In the genomic region with DNA sequence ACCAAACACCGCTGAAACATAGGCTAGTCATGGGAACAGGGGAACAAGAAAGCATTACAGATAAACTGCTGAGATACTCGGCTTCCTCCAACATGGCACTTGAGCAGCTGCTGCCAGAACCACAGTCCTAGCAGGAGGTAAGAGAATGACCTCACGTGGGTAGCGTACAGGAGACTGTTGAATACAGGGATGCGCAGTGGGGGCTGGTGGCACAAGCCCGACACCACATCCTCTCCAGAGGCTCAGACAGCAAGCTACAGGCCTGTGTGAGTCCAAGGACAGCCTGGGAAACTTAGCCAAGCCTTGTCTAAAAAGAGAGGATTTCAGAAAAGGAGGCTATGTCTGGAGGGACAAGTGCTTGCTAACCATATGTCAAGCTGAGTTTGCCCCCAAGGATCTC, we compare ENCODE assay signal across 21 mouse cellular contexts. TPM values are rescaled to one million over a fixed set of nuclear protein-coding genes. Genes with fewer than 3 reads are reported as not detected.
DNase-seq lines count a peak whose midpoint lies in the region; ATAC-seq and TF ChIP-seq lines count a peak whose summit lies in the region.
"Had no signal": no experiment of that assay in that cellular context is flagged by ENCODE, and none has a peak within 500 bp of the region (broad histone marks: within the 10 kb centered on the region; RNA-seq: fewer than 3 reads in every experiment).

No protein-coding gene starts in this region.

- no peak for TF ChIP-seq CTCF in hindbrain, postnatal 0 days (IDR thresholded peaks at IDR 0.05; ENCODE audit: low read depth)

- DNase-seq in hindbrain, postnatal 0 days (ENCODE audit: low spot score) = no peak
- no peak for DNase-seq in hindbrain, embryonic 11.5 days (ENCODE audit: low spot score)
- DNase-seq in thymus, postnatal 25 days = peak; percentile 28
- no peak for DNase-seq in thymus, adult 18-20 months
- DNase-seq in induced T-regulatory cell, adult 2 months (ENCODE audit: low read depth) = peak; percentile 21
- DNase-seq in lung, postnatal 25 days (ENCODE audit: low spot score) = no peak
- DNase-seq: adrenal gland, postnatal 14 days; cerebellum, adult 11 months; cerebellum, postnatal 25 days; embryo, embryonic 11 days; gastrocnemius, postnatal 14 days; kidney, adult 11 months; layer of hippocampus, postnatal 36 days; right cerebral cortex, adult 18-20 months had no signal

- peak; percentile 62 for ATAC-seq in hindbrain, postnatal 0 days
- no peak for ATAC-seq in hindbrain, embryonic 11.5 days (ENCODE audit: low FRiP score)
- no peak for ATAC-seq in intestine, embryonic 15.5 days
- ATAC-seq: midbrain, embryonic 13.5 days; Patski had no signal

- H3K27me3 ChIP-seq in hindbrain, postnatal 0 days (ENCODE audit: insufficient read depth, low read length) = no peaks in the 10 kb centered on the region
- no peaks in the 10 kb centered on the region for H3K27me3 ChIP-seq in hindbrain, embryonic 11.5 days (ENCODE audit: control insufficient read depth, insufficient read depth, low read length)
- no peaks in the 10 kb centered on the region for H3K27me3 ChIP-seq in intestine, embryonic 15.5 days (replicated peaks)
- H3K27me3 ChIP-seq: forebrain, embryonic 15.5 days; limb, embryonic 13.5 days; midbrain, embryonic 13.5 days; Patski had no signal

- 75% methylated on average over 6 of the region's 6 CpGs for WGBS in hindbrain, postnatal 0 days
- 92% methylated on average over 6 of the region's 6 CpGs for WGBS in hindbrain, embryonic 11.5 days
- 97% methylated on average over 6 of the region's 6 CpGs for WGBS in intestine, embryonic 15.5 days

- H3K4me1 ChIP-seq in hindbrain, postnatal 0 days (ENCODE audit: insufficient read depth, low read length) = no peaks in the 10 kb centered on the region
- no peaks in the 10 kb centered on the region for H3K4me1 ChIP-seq in hindbrain, embryonic 11.5 days (replicated peaks; ENCODE audit: control insufficient read depth, insufficient read depth, low read length)
- no peaks in the 10 kb centered on the region for H3K4me1 ChIP-seq in intestine, embryonic 15.5 days (replicated peaks)
- H3K4me1 ChIP-seq: forebrain, embryonic 15.5 days; limb, embryonic 13.5 days; midbrain, embryonic 13.5 days had no signal

- no peak overlapping the region for H3K4me3 ChIP-seq in hindbrain, postnatal 0 days (ENCODE audit: low read length)
- H3K4me3 ChIP-seq in hindbrain, embryonic 11.5 days (ENCODE audit: low read depth, low read length) = no peak overlapping the region
- no peak overlapping the region for H3K4me3 ChIP-seq in intestine, embryonic 15.5 days (replicated peaks)
- H3K4me3 ChIP-seq: forebrain, embryonic 15.5 days; limb, embryonic 13.5 days; midbrain, embryonic 13.5 days; myocyte had no signal

- no peak overlapping the region for H3K9ac ChIP-seq in hindbrain, postnatal 0 days (replicated peaks; ENCODE audit: low read length)
- H3K9ac ChIP-seq in hindbrain, embryonic 11.5 days (ENCODE audit: low read depth, low read length) = no peak overlapping the region
- H3K9ac ChIP-seq in intestine, embryonic 15.5 days = no peak overlapping the region
- H3K9ac ChIP-seq: forebrain, embryonic 15.5 days; limb, embryonic 13.5 days; liver, embryonic 14.5 days; midbrain, embryonic 13.5 days had no signal

- H3K4me2 ChIP-seq in hindbrain, postnatal 0 days (ENCODE audit: low read depth, low read length) = no peak overlapping the region
- H3K4me2 ChIP-seq in hindbrain, embryonic 11.5 days (replicated peaks; ENCODE audit: low read depth, low read length) = no peak overlapping the region
- H3K4me2 ChIP-seq in intestine, embryonic 15.5 days (replicated peaks) = no peak overlapping the region
- H3K4me2 ChIP-seq: forebrain, embryonic 15.5 days; limb, embryonic 13.5 days; midbrain, embryonic 13.5 days had no signal

- H3K9me3 ChIP-seq in hindbrain, postnatal 0 days (ENCODE audit: low read length) = no peaks in the 10 kb centered on the region
- H3K9me3 ChIP-seq in hindbrain, embryonic 11.5 days (ENCODE audit: control insufficient read depth, low read length) = no peaks in the 10 kb centered on the region
- H3K9me3 ChIP-seq in intestine, embryonic 15.5 days = no peaks in the 10 kb centered on the region
- H3K9me3 ChIP-seq: forebrain, embryonic 15.5 days; limb, embryonic 13.5 days; midbrain, embryonic 13.5 days had no signal

- no peaks in the 10 kb centered on the region; the same call in 1 of the 2 replicates for H3K36me3 ChIP-seq in hindbrain, postnatal 0 days (ENCODE audit: insufficient read depth, low read length)
- peaks cover 9% of the 10 kb centered on the region; the same call in 1 of the 2 replicates for H3K36me3 ChIP-seq in hindbrain, embryonic 11.5 days (ENCODE audit: control insufficient read depth, insufficient read depth, low read length)
- H3K36me3 ChIP-seq in intestine, embryonic 15.5 days = peaks cover 53% of the 10 kb centered on the region

- peak overlapping the region; percentile 51; the same call in 1 of the 2 replicates for H3K27ac ChIP-seq in hindbrain, postnatal 0 days
- no peak overlapping the region for H3K27ac ChIP-seq in hindbrain, embryonic 11.5 days (ENCODE audit: low read depth, low read length)
- no peak overlapping the region for H3K27ac ChIP-seq in intestine, embryonic 15.5 days
- H3K27ac ChIP-seq: forebrain, embryonic 15.5 days; limb, embryonic 13.5 days; liver, embryonic 14.5 days; midbrain, embryonic 13.5 days had no signal

RNA-seq across cellular contexts. Expression of a gene that starts 23.2 kb away (rescaled TPM):
- total RNA-seq in hindbrain, postnatal 0 days (2014; rRNA removed) = 6.3 and 10.0 TPM in 2 replicates
- 5.5 and 6.5 TPM in 2 replicates for polyA plus RNA-seq in hindbrain, postnatal 0 days (2015; fragmentation: Nextera tagmentation; extraction: Ambion mirVana)
- polyA plus RNA-seq in hindbrain, embryonic 11.5 days (2014; fragmentation: Nextera tagmentation; extraction: Ambion mirVana) = 59.9 and 63.2 TPM in 2 replicates
- 35.3 and 35.4 TPM in 2 replicates for polyA plus RNA-seq in intestine, embryonic 15.5 days (2015; fragmentation: Nextera tagmentation; extraction: Ambion mirVana)

RNA-seq across cellular contexts. Expression of a gene that starts 27.5 kb away (rescaled TPM):
- 2.1 and 9.1 TPM in 2 replicates for total RNA-seq in hindbrain, postnatal 0 days (2014; rRNA removed)
- 6.6 and 8.2 TPM in 2 replicates for polyA plus RNA-seq in hindbrain, postnatal 0 days (2015; fragmentation: Nextera tagmentation; extraction: Ambion mirVana)
- 0.38 and 1.1 TPM in 2 replicates for polyA plus RNA-seq in hindbrain, embryonic 11.5 days (2014; fragmentation: Nextera tagmentation; extraction: Ambion mirVana)
- 19.5 and 25.7 TPM in 2 replicates for polyA plus RNA-seq in intestine, embryonic 15.5 days (2015; fragmentation: Nextera tagmentation; extraction: Ambion mirVana)

RNA-seq across cellular contexts. Expression of a gene that starts 55.2 kb away (rescaled TPM):
- total RNA-seq in hindbrain, postnatal 0 days (2014; rRNA removed) = 20.6 and 62.0 TPM in 2 replicates
- 39.7 and 41.0 TPM in 2 replicates for polyA plus RNA-seq in hindbrain, postnatal 0 days (2015; fragmentation: Nextera tagmentation; extraction: Ambion mirVana)
- polyA plus RNA-seq in hindbrain, embryonic 11.5 days (2014; fragmentation: Nextera tagmentation; extraction: Ambion mirVana) = 20.1 and 22.9 TPM in 2 replicates
- 22.1 and 23.6 TPM in 2 replicates for polyA plus RNA-seq in intestine, embryonic 15.5 days (2015; fragmentation: Nextera tagmentation; extraction: Ambion mirVana)

Comparison
In these comparisons a context has a peak if more than half of its experiments do, and no peak if none do; other contexts are left out.
1. DNase-seq: peak in thymus, postnatal 25 days (single experiment) and induced T-regulatory cell, adult 2 months (single experiment); none in hindbrain, postnatal 0 days (single experiment), hindbrain, embryonic 11.5 days (single experiment), thymus, adult 18-20 months (0 of 2) and lung, postnatal 25 days (single experiment).